Mouse (Mus musculus): ENCODE data around the gene Serp2. TPM values are rescaled to one million over a fixed set of nuclear protein-coding genes. Genes with fewer than 3 reads are reported as not detected.

Gene Serp2
- polyA plus RNA-seq, 1 experiment from 2014 or later = 69.9 TPM

DNA sequence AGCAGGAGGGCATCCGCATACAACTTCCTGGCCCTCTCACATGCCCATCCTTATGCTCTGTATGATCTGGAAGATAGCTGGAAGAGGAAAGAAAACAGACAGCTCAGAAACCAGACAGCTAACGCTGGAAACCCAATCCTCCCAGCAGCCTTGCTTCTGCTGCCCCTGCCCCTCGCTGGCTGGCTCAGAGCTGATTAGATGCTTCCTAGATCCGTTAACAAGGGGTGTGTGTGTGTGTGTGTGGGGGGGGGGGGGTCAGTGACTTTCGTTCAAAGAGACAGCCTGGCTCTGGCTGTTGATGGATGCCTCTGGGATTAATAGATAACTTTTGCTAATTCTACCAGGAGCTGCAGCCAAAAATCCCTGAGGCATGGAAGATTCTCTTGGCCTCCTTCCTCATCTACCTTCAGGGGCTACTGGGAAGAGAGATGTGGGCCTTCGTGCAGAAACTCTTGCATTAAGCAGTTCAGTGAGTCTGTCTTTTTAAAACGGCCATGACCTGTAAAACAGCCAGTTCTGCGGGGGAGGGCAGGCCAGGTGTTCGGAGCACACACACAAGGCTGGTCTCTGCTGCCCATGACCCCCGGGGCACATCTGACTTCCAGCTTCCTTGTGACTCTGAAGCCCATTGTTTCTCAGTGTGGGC lies 23.4 kb downstream of the Serp2 start:
- H3K27ac ChIP-seq = peak overlapping the region; percentile 6
- peak; percentile 56 for ATAC-seq (ENCODE audit: low FRiP score, low read depth)
- WGBS = 18% methylated on average over 10 of the region's 10 CpGs
- H3K4me3 ChIP-seq = peak overlapping the region; percentile 9; the same call in 1 of the 2 replicates
- peaks cover 21% of the 10 kb centered on the region for H3K4me1 ChIP-seq
- H3K27me3 ChIP-seq (replicated peaks) = no peaks in the 10 kb centered on the region
- H3K4me2 ChIP-seq (replicated peaks) = peak overlapping the region; percentile 55
- no peaks in the 10 kb centered on the region for H3K9me3 ChIP-seq
- no peaks in the 10 kb centered on the region for H3K36me3 ChIP-seq
- H3K9ac ChIP-seq = 0 out of 2 replicates have a peak overlapping the region, but pooled peaks have one; percentile 18

DNA sequence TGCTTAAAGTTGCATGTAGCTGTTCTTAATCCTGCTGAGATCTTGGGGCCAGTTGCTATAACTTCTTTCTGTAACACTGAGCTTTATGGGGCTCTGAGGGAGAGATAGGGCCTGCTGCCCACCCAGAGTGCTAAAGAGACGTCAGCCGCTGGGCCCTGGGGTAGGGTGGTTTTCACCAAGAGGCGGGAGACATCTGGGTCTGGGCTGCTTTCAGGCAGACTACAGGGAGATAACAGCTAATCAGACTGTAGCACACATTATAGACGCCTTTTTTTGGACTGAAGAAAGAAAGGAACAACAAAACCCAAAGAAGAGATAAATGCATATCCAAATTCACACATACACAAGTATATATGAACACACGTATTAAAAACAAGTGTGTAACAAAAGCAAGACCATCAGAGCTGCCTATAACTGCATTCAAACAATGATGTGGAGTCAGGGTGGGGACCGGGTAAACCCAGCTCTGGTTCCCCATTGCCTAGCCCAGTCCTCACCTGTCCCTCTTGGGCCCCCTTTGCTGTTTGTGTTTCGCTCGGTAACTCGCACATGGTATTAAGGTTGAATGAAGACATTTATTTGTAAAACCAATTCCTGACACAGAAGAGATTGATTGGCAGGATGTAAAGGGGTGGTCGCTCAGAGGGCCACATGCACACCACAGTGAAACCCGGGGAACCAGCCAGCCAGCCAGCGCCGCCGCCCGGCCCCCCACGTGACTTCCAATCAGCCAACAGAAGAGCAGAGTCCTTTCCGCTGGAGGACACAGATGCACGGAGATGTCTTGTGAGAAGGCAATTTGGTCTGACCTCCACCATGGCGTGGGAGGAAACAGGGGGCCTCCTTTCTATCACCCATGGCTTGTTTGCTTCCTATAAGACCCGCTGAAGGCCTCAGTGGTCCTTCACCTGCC lies 24.2 kb downstream of the Serp2 start:
- H3K4me3 ChIP-seq = peak overlapping the region; percentile 9; the same call in 1 of the 2 replicates

DNA sequence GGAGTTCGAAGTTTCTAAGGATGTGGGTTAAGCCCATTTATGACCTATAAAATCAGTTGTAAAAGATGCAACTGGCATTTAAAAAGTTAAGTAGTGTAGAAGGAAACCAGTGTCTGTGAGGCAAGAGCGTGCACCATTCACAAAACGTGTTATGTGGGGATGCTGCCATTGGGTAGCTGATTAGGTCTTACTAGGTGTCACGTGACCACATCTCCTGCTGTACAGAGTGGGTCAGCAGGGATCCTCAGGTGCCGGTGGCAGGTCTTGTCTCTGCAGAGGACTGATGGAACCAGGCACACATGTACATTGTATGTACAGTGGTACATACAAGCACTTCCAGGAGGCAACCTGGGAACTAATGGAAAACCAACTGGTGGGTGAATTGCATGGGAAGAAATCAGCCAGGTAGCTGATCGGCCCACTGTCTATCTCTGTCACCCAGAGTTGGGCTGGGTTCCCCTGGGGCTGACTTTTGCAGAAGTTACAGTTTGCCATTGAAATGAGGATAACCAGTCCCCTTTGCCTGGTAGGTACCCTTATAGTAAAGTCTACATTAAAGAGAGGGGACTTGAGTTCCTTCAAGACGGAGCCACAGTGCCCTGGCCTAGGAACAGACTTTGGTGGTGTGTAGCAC lies 25.5 kb downstream of the Serp2 start:
- Histone ChIP-seq H3K36me3 (no peaks in the 10 kb centered on the region), H3K9ac (no peak overlapping the region), H3K4me2 (replicated peaks) (no peak overlapping the region), H3K4me3 (no peak overlapping the region), H3K27ac (no peak overlapping the region), H3K27me3 (replicated peaks) (no peaks in the 10 kb centered on the region), H3K9me3 (no peaks in the 10 kb centered on the region), H3K4me1 (peaks cover 38% of the 10 kb centered on the region)
- no peak for ATAC-seq (ENCODE audit: low FRiP score, low read depth)
- 92% methylated on average over 7 of the region's 7 CpGs for WGBS

More for the DNA sequence above, 24.2 kb downstream of the Serp2 start:
- H3K4me2 ChIP-seq (replicated peaks) = peak overlapping the region; percentile 55
- peak overlapping the region; percentile 6 for H3K27ac ChIP-seq
- H3K9ac ChIP-seq = 0 out of 2 replicates have a peak overlapping the region, but pooled peaks have one; percentile 18
- H3K9me3 ChIP-seq = no peaks in the 10 kb centered on the region
- H3K27me3 ChIP-seq (replicated peaks) = no peaks in the 10 kb centered on the region
- peaks cover 28% of the 10 kb centered on the region for H3K4me1 ChIP-seq
- no peaks in the 10 kb centered on the region for H3K36me3 ChIP-seq
- 45% methylated on average over 20 of the region's 20 CpGs for WGBS
- ATAC-seq (ENCODE audit: low FRiP score, low read depth) = peak; percentile 85

DNA sequence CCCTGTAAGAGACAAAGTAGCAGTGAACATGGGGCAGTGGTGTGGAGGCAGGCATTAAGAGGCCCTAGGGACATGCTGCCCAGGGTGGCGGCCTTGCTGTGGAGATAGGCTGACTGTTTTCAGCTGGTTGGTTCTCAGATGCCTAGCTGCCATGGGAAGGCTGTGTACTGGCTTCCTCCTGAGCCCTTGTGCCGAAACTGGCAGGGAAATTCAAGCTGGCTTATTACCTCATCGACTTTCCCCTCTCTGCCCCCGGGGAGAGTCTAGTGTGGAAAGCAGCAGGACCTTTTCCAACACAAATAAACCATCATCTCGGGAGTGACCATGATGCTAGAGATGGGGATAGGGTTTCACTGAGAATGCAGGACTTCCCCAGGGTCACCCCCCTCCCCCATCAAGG lies 28.0 kb downstream of the Serp2 start:
- WGBS = 37% methylated on average over 5 of the region's 5 CpGs
- H3K27ac ChIP-seq = no peak overlapping the region

DNA sequence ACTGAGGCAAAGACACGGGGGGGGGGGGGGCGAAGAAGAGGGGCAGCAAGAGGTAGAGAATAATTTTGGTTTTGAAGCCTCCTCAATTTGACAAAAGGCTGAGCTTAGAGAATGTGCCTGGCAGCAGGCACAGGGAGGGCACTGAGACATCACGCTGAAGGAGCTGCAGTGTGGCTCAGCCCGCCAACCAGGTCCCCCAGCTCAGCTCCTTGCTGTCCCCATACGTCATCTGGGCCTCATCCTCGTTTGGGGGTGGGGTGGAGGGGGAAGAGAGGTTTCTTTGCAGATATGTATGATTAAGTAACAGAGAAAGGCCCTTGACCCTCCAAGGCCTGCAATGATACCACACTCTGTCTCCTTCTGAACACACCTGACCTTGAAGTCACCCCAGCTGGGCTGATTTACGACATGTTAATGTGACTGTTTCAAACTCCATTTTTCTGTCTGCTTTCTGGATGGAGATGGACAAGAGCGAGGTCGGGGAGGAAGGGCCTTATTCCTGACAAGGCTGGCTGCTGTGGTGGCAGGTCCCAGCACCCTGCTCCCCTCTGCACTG lies 28.9 kb downstream of the Serp2 start:
- Histone ChIP-seq H3K27ac (no peak overlapping the region), H3K4me2 (replicated peaks) (no peak overlapping the region), H3K9ac (no peak overlapping the region), H3K36me3 (no peaks in the 10 kb centered on the region), H3K9me3 (no peaks in the 10 kb centered on the region), H3K27me3 (replicated peaks) (no peaks in the 10 kb centered on the region), H3K4me1 (peaks cover 28% of the 10 kb centered on the region), H3K4me3 (no peak overlapping the region)
- no peak for ATAC-seq (ENCODE audit: low FRiP score, low read depth)
- WGBS = 43% methylated on average over 9 of the region's 9 CpGs

More for the DNA sequence above, 28.0 kb downstream of the Serp2 start:
- no peaks in the 10 kb centered on the region for H3K27me3 ChIP-seq (replicated peaks)
- no peak overlapping the region for H3K4me2 ChIP-seq (replicated peaks)
- H3K9ac ChIP-seq = no peak overlapping the region
- H3K4me3 ChIP-seq = no peak overlapping the region
- H3K9me3 ChIP-seq = no peaks in the 10 kb centered on the region
- ATAC-seq (ENCODE audit: low FRiP score, low read depth) = no peak
- H3K36me3 ChIP-seq = no peaks in the 10 kb centered on the region
- peaks cover 37% of the 10 kb centered on the region for H3K4me1 ChIP-seq

DNA sequence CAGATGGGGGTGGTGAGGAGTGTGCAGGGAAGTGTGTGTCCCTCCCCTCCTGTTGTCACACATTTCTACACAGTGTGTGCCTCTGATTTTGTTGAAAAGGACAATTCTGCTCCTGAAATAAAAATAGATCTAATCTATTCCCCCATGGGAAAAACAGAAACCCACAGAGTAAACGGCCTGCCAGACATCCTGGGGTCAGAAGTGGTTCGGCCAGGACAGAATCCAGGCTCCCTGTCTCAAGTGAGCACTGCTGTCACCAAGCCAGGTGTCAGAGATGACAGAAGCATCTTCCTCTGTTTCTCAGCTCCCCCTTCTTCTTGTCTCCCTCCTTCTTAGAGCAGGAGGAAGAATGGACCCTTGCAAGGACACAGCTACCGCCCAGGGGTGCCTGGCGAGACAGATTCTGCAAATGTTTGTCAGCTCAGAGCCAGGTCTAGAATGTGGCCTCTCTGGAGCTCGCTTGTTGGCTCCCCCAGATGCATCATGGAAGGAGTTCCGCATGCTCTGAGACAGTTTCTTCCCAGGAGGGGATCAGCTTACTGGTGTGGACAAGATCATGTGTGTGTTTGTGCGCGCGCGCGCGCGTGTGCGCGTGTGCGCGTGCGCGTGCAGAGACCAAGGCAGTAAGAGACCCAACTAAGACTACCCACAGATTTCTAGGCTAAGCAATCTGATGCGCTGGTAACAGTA lies 29.5 kb downstream of the Serp2 start:
- no peaks in the 10 kb centered on the region for H3K27me3 ChIP-seq (replicated peaks)
- H3K36me3 ChIP-seq = no peaks in the 10 kb centered on the region
- no peak overlapping the region for H3K9ac ChIP-seq
- H3K27ac ChIP-seq = no peak overlapping the region
- ATAC-seq (ENCODE audit: low FRiP score, low read depth) = no peak; the same call in 1 of the 2 replicates
- peaks cover 25% of the 10 kb centered on the region for H3K4me1 ChIP-seq
- no peaks in the 10 kb centered on the region for H3K9me3 ChIP-seq
- 89% methylated on average over 20 of the region's 20 CpGs for WGBS
- H3K4me2 ChIP-seq (replicated peaks) = no peak overlapping the region
- H3K4me3 ChIP-seq = no peak overlapping the region

DNA sequence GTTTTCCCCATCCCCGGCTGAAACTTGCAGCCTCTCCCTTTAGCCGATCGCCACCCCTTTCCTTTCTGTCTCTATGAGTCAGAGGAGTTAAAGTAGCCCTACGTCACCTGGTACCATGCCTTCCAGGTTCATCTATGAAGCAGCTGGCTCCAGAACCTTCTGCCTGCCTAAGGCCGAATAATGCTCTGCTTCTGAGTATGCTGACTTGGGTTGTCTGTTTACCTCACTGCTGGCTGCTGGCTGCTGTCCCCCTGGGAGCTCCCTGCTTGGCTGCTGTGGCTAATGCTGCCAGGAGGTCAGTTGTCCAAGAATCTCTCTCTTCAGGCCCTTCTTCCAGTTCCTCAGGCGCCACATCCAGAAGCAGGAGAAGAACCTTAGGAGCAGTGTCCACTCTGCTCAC lies 30.2 kb downstream of the Serp2 start:
- WGBS = 89% methylated on average over 6 of the region's 6 CpGs
- Histone ChIP-seq H3K36me3 (no peaks in the 10 kb centered on the region), H3K9ac (no peak overlapping the region), H3K27me3 (replicated peaks) (no peaks in the 10 kb centered on the region), H3K4me1 (peaks cover 25% of the 10 kb centered on the region), H3K4me2 (replicated peaks) (no peak overlapping the region), H3K9me3 (no peaks in the 10 kb centered on the region), H3K4me3 (no peak overlapping the region), H3K27ac (no peak overlapping the region)
- no peak for ATAC-seq (ENCODE audit: low FRiP score, low read depth)

DNA sequence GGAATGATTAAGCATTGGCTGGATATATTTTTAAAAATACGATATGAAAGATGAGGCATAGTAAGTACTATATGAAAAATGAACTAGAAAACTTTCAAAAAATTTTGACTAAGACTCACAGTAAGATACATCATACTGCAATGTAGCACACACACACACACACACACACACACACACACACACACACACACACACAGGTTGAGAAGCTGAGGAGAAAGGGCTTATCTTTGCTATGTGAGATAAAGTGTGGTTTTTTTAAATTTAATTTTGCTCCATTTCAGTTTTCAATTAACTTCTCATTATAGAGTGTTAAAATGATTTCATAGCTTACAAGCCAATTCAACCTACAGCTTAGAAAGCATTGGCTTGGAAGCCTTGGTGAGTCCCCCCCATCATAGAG lies 33.3 kb downstream of the Serp2 start:
- H3K9me3 ChIP-seq = no peaks in the 10 kb centered on the region
- peaks cover 18% of the 10 kb centered on the region for H3K4me1 ChIP-seq
- no peaks in the 10 kb centered on the region for H3K27me3 ChIP-seq (replicated peaks)
- WGBS = 90% methylated on average over 1 of the region's 1 CpGs
- no peak overlapping the region for H3K4me3 ChIP-seq
- H3K27ac ChIP-seq = no peak overlapping the region
- H3K36me3 ChIP-seq = no peaks in the 10 kb centered on the region
- H3K9ac ChIP-seq = no peak overlapping the region
- H3K4me2 ChIP-seq (replicated peaks) = no peak overlapping the region
- ATAC-seq (ENCODE audit: low FRiP score, low read depth) = no peak

DNA sequence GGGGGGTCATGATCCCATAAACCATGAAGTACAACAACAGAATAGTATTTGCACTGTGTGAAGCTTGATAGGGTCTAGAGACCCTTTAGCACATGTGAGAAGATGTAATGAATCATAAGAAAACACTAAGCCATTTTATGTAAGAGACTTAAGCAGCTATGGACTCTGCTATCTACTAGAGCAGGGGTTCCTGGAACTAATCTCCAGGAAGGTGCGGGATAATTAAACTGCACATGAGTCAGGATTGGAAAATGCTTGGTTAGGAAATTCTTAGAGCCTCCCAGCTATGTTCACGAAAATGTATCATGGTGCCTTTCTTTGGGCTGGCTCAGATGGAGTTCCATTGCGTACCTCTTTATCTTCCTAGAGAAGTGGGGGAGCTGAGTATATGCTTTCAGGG lies 35.4 kb downstream of the Serp2 start:
- no peak for ATAC-seq (ENCODE audit: low FRiP score, low read depth)
- WGBS = 92% methylated on average over 3 of the region's 3 CpGs

DNA sequence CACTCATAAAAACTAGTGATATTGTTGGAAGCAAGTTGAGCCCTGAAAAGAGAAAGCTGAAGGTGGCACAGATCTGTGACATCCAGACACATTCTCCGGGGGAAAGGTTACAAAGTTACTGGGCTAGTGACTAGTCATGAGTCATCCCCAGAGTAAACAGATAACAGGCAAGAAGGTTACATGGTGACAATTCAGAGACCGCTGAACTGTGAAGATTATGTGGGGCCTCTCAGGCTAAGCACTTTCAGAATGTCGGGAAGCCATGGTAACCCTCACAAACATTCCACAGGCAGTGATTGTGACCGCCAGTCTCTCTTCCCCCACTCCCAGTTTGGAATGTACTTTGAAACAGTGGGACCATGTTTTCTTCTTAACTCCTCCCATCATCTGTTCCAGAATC lies 36.1 kb downstream of the Serp2 start:
- Histone ChIP-seq H3K27me3 (replicated peaks) (no peaks in the 10 kb centered on the region), H3K36me3 (no peaks in the 10 kb centered on the region), H3K4me2 (replicated peaks) (no peak overlapping the region), H3K9ac (no peak overlapping the region), H3K9me3 (no peaks in the 10 kb centered on the region), H3K4me3 (no peak overlapping the region), H3K4me1 (no peaks in the 10 kb centered on the region), H3K27ac (no peak overlapping the region)
- no peak for ATAC-seq (ENCODE audit: low FRiP score, low read depth)
- whole genome bisulfite sequencing = 55% methylated on average over 4 of the region's 4 CpGs

More for the DNA sequence above, 35.4 kb downstream of the Serp2 start:
- Histone ChIP-seq H3K4me3 (no peak overlapping the region), H3K27me3 (replicated peaks) (no peaks in the 10 kb centered on the region), H3K4me2 (replicated peaks) (no peak overlapping the region), H3K9me3 (no peaks in the 10 kb centered on the region), H3K9ac (no peak overlapping the region), H3K36me3 (no peaks in the 10 kb centered on the region), H3K4me1 (0 out of 2 replicates have a peak, but pooled peaks cover under 1% of the 10 kb centered on the region), H3K27ac (no peak overlapping the region)

DNA sequence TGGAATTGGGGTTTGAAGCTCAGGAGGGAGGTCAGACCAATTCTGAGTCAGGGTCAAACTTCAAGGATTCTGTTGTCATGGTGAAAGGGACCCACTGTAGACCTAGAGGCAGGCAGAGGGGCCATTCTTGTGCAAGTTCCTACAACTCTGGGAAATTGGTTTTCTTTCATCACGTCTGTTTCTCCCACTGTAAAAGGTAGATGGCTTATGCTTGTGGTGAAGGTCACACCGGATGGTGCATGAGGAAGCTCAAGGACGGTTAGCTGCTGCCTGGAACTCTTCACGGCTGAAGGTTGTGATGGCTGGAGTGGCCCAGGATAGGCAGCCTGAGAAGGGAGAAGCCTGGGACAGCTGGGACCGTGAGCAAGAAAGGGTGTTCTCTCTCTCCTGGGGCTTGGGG lies 38.5 kb downstream of the Serp2 start:
- WGBS = 81% methylated on average over 5 of the region's 5 CpGs
- H3K27ac ChIP-seq = no peak overlapping the region
- no peak overlapping the region for H3K9ac ChIP-seq

More for the DNA sequence above, 38.5 kb downstream of the Serp2 start:
- Histone ChIP-seq H3K4me3 (no peak overlapping the region), H3K9me3 (no peaks in the 10 kb centered on the region), H3K36me3 (no peaks in the 10 kb centered on the region), H3K4me2 (replicated peaks) (no peak overlapping the region), H3K4me1 (peaks cover 6% of the 10 kb centered on the region; the same call in 1 of the 2 replicates), H3K27me3 (replicated peaks) (no peaks in the 10 kb centered on the region)
- ATAC-seq (ENCODE audit: low FRiP score, low read depth) = no peak

All from neural tube, embryonic 12.5 days (tissue).